Mouse (Mus musculus): ENCODE measurements at regions not wholly inside any gene's neighbourhood (a gene's known extent, or its start where the extent isn't known, plus 50 kb on each side); places are given as distances from the start of the nearest gene placed in this dataset.
"Not testable (repeated sequence)": the region's sequence is repeated elsewhere in the genome, so short reads cannot be mapped to it uniquely, and the experiment has no call there.

- H3K27ac ChIP-seq = peak overlapping the region; percentile 19; the same call in 1 of the 2 replicates
- no peaks in the 10 kb centered on the region for H3K9me3 ChIP-seq
- no peaks in the 10 kb centered on the region for H3K4me1 ChIP-seq
- 82% methylated on average over 7 of the region's 7 CpGs for WGBS
- H3K4me3 ChIP-seq (replicated peaks) = no peak overlapping the region
- no peak overlapping the region for H3K9ac ChIP-seq
- no peak overlapping the region for H3K4me2 ChIP-seq
- ATAC-seq (ENCODE audit: low FRiP score) = peak; percentile 63; the same call in 1 of the 2 replicates
- H3K36me3 ChIP-seq (replicated peaks) = no peaks in the 10 kb centered on the region
- no peaks in the 10 kb centered on the region for H3K27me3 ChIP-seq
Observed at GRCm38 (mm10) chr12:6638761-6639281, 1263.3 kb upstream of the Klhl29 start.

GRCm38 (mm10) chr12:6637771-6638305 lies 1262.4 kb upstream of the Klhl29 start:
- Histone ChIP-seq H3K27me3 (no peaks in the 10 kb centered on the region), H3K9ac (no peak overlapping the region), H3K9me3 (no peaks in the 10 kb centered on the region), H3K27ac (no peak overlapping the region), H3K4me3 (replicated peaks) (no peak overlapping the region), H3K4me1 (no peaks in the 10 kb centered on the region), H3K36me3 (replicated peaks) (no peaks in the 10 kb centered on the region), H3K4me2 (no peak overlapping the region)
- 69% methylated on average over 4 of the region's 4 CpGs for WGBS
- no peak for ATAC-seq (ENCODE audit: low FRiP score)

- peak; percentile 88; the same call in 1 of the 2 replicates for ATAC-seq (ENCODE audit: low FRiP score)
- Histone ChIP-seq H3K9ac (no peak overlapping the region), H3K4me1 (peaks cover 7% of the 10 kb centered on the region; the same call in 1 of the 2 replicates), H3K27me3 (no peaks in the 10 kb centered on the region), H3K27ac (0 out of 2 replicates have a peak overlapping the region, but pooled peaks have one; percentile 56), H3K9me3 (no peaks in the 10 kb centered on the region), H3K4me2 (no peak overlapping the region), H3K36me3 (replicated peaks) (no peaks in the 10 kb centered on the region), H3K4me3 (replicated peaks) (no peak overlapping the region)
- 14% methylated on average over 1 of the region's 1 CpGs for WGBS
Observed at GRCm38 (mm10) chr12:6622575-6623146, 1247.2 kb upstream of the Klhl29 start.

GRCm38 (mm10) chr12:6601111-6601510 lies 1225.6 kb upstream of the Klhl29 start:
- Histone ChIP-seq H3K27me3 (no peaks in the 10 kb centered on the region), H3K9me3 (no peaks in the 10 kb centered on the region), H3K4me1 (no peaks in the 10 kb centered on the region), H3K9ac (no peak overlapping the region), H3K4me3 (replicated peaks) (no peak overlapping the region), H3K4me2 (no peak overlapping the region), H3K27ac (no peak overlapping the region), H3K36me3 (replicated peaks) (no peaks in the 10 kb centered on the region)
- WGBS = 80% methylated on average over 1 of the region's 1 CpGs
- no peak for ATAC-seq (ENCODE audit: low FRiP score)

- not testable (repeated sequence) for H3K9ac ChIP-seq; H3K36me3 ChIP-seq (replicated peaks); H3K4me3 ChIP-seq (replicated peaks); H3K4me2 ChIP-seq; H3K9me3 ChIP-seq; H3K27me3 ChIP-seq; ATAC-seq (ENCODE audit: low FRiP score); H3K27ac ChIP-seq; H3K4me1 ChIP-seq
- WGBS = 32% methylated on average over 3 of the region's 3 CpGs
Observed at GRCm38 (mm10) chr12:6595484-6595883, 1220.0 kb upstream of the Klhl29 start.

GRCm38 (mm10) chr12:6590231-6590630 lies 1214.7 kb upstream of the Klhl29 start:
- WGBS = 80% methylated on average over 2 of the region's 2 CpGs
- Histone ChIP-seq H3K4me3 (replicated peaks) (no peak overlapping the region), H3K27me3 (no peaks in the 10 kb centered on the region), H3K4me1 (peaks cover 7% of the 10 kb centered on the region), H3K9ac (no peak overlapping the region), H3K9me3 (no peaks in the 10 kb centered on the region), H3K27ac (no peak overlapping the region), H3K36me3 (replicated peaks) (no peaks in the 10 kb centered on the region), H3K4me2 (no peak overlapping the region)
- ATAC-seq (ENCODE audit: low FRiP score) = no peak

GRCm38 (mm10) chr12:6588031-6588701 lies 1212.7 kb upstream of the Klhl29 start:
- 15% methylated on average over 12 of the region's 12 CpGs for WGBS
- Histone ChIP-seq H3K4me2 (peak overlapping the region; percentile 15; the same call in 1 of the 2 replicates), H3K9ac (no peak overlapping the region), H3K27ac (0 out of 2 replicates have a peak overlapping the region, but pooled peaks have one; percentile 47), H3K4me3 (replicated peaks) (no peak overlapping the region), H3K9me3 (no peaks in the 10 kb centered on the region), H3K36me3 (replicated peaks) (no peaks in the 10 kb centered on the region), H3K4me1 (peaks cover 7% of the 10 kb centered on the region), H3K27me3 (no peaks in the 10 kb centered on the region)
- peak; percentile 73; the same call in 1 of the 2 replicates for ATAC-seq (ENCODE audit: low FRiP score)

- no peak for ATAC-seq (ENCODE audit: low FRiP score)
- 0 out of 2 replicates have a peak, but pooled peaks cover 2% of the 10 kb centered on the region for H3K4me1 ChIP-seq
- no peak overlapping the region for H3K9ac ChIP-seq
- H3K27me3 ChIP-seq = no peaks in the 10 kb centered on the region
- H3K9me3 ChIP-seq = no peaks in the 10 kb centered on the region
- no peak overlapping the region for H3K4me2 ChIP-seq
- no peak overlapping the region for H3K27ac ChIP-seq
- H3K4me3 ChIP-seq (replicated peaks) = no peak overlapping the region
- H3K36me3 ChIP-seq (replicated peaks) = no peaks in the 10 kb centered on the region
Observed at GRCm38 (mm10) chr12:6580195-6580594, 1204.7 kb upstream of the Klhl29 start.

- no peak for ATAC-seq (ENCODE audit: low FRiP score)
- 90% methylated on average over 6 of the region's 6 CpGs for WGBS
- Histone ChIP-seq H3K27me3 (no peaks in the 10 kb centered on the region), H3K9ac (no peak overlapping the region), H3K4me2 (no peak overlapping the region), H3K4me1 (0 out of 2 replicates have a peak, but pooled peaks cover 2% of the 10 kb centered on the region), H3K9me3 (no peaks in the 10 kb centered on the region), H3K36me3 (replicated peaks) (no peaks in the 10 kb centered on the region), H3K4me3 (replicated peaks) (no peak overlapping the region), H3K27ac (no peak overlapping the region)
Observed at GRCm38 (mm10) chr12:6576866-6577360, 1201.4 kb upstream of the Klhl29 start.
